Mouse (Mus musculus) olfactory bulb, adult 2 months (tissue): Measurements from ENCODE around the gene Dync1li2. TPM values are rescaled to one million over a fixed set of nuclear protein-coding genes. Genes with fewer than 3 reads are reported as not detected.

ENCODE experiments used
- H3K27ac ChIP-seq: fragments of 200-500 bp; 2 replicates; pipeline ENCODE4 v1.5.1; 2012; ENCODE audit warnings: low read depth, low read length; ENCODE audit not compliant: insufficient read depth
- H3K4me1 ChIP-seq: fragments of 200-500 bp; 2 replicates; pipeline ENCODE4 v1.6.1; 2012; ENCODE audit warnings: low read length; ENCODE audit not compliant: control insufficient read depth, insufficient read depth
- H3K4me3 ChIP-seq: fragments of 200-500 bp; 2 replicates; pipeline ENCODE4 v1.5.1; 2012; ENCODE audit warnings: mild to moderate bottlenecking, low read depth, low read length, moderate library complexity; ENCODE audit not compliant: insufficient read depth
- CTCF ChIP-seq: fragments of 200-500 bp; IDR thresholded peaks from 2 replicates; pipeline ENCODE4 v1.5.1; 2012; ENCODE audit warnings: low read depth, mild to moderate bottlenecking, low read length, moderate library complexity; ENCODE audit not compliant: insufficient read depth
- POLR2A ChIP-seq: fragments of 200-500 bp; IDR thresholded peaks from 2 replicates; pipeline ENCODE4 v1.6.1; 2012; ENCODE audit warnings: mild to moderate bottlenecking, low read depth, low read length, moderate library complexity; ENCODE audit not compliant: insufficient read depth
- WGBS: fragments of 180-500 bp; shearing (Covaris S2); methylation state at CpG from one replicate; pipeline ENCODE4 v1.1.7; 2018; 5-methylcytosine and 5-hydroxymethylcytosine counted together
- polyA plus RNA-seq: library from polyadenylated mRNA; stranded (reverse); fragments of >200 nt; gene quantifications from 2 replicates; pipeline ENCODE4 v1.2.4, GENCODE M21; 2012; ENCODE audit warnings: low replicate concordance; ENCODE audit not compliant: missing spikeins, insufficient read depth, insufficient read length

Dync1li2 gene
- polyA plus RNA-seq, 1 experiment, result 65.6 TPM

DNA sequence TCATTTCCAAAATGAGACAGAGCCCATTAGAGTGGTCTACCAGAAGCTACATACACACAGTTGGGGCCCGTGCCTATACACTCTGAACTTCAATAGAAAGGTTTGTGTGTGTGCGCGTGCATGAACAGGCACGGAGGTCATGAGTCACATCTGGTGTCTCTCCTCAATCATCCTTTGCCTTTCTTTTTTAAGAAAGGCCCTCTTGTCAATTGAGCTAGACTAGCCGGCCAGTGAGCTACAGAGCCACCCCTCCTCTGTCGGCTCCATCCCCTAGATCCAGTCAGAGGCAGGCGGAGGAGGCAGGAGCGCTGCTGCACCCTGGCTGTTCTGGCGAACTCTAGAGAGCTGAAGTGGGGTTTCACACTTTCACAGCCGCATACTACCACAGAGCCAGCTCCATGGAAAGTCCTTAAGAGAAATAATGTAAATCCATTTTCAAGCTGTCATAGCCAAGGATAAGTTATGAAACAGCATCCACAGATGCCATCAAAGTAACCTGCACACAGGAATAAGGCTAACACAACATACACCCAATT, 63.5 kb downstream of the Dync1li2 start:
- TF ChIP-seq CTCF (no peak), POLR2A (no peak)
- Histone ChIP-seq H3K4me1 (peaks cover 31% of the 10 kb centered on the region), H3K27ac (no peak overlapping the region), H3K4me3 (no peak overlapping the region)
- WGBS, result 80% methylated on average over 10 of the region's 10 CpGs

DNA sequence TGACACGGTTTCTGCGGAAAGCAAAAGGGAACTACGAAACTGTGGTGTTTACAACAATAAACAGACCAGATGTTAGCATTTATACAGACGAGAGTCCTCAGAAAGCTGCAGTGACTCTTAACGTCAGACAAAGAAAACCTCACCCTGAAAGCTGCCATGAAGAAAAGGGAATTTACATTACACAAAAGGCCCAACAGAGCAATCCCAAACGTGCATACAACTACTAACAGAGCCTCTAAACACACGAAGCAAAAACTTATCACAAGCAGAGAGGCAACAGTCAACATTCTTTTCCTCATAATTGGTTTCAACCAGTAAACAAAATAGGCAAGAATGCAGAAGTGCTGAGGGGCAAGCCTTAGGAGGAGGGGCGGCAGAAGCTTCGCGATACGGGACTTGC, 66.2 kb downstream of the Dync1li2 start:
- Histone ChIP-seq H3K4me1 (peaks cover 31% of the 10 kb centered on the region), H3K4me3 (no peak overlapping the region), H3K27ac (no peak overlapping the region)
- 66% methylated on average over 11 of the region's 11 CpGs for whole genome bisulfite sequencing
- no peak for TF ChIP-seq POLR2A

DNA sequence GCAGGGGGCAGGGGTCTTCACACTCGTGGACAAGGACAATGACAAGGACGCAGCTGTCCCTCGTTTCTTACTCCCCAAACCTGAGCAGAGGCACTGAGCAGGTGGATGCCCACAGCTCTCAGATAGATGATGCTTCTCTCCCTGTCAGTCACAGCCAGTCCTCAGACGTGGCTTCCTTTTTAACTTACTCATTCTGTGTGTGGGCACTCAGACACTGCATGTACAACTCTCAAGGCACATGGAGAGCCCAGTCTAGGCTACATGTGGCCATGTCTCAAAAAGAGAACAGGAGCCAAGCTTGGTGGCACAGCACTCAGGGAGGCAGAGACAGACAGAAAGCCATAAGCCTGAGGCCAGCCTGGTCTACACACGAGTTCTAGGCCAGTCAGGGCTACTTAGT, 66.9 kb downstream of the Dync1li2 start:
- H3K4me3 ChIP-seq, result no peak overlapping the region
- peaks cover 33% of the 10 kb centered on the region for H3K4me1 ChIP-seq
- 67% methylated on average over 5 of the region's 5 CpGs for WGBS
- no peak overlapping the region for H3K27ac ChIP-seq
- TF ChIP-seq CTCF, result no peak
- TF ChIP-seq POLR2A, result no peak

DNA sequence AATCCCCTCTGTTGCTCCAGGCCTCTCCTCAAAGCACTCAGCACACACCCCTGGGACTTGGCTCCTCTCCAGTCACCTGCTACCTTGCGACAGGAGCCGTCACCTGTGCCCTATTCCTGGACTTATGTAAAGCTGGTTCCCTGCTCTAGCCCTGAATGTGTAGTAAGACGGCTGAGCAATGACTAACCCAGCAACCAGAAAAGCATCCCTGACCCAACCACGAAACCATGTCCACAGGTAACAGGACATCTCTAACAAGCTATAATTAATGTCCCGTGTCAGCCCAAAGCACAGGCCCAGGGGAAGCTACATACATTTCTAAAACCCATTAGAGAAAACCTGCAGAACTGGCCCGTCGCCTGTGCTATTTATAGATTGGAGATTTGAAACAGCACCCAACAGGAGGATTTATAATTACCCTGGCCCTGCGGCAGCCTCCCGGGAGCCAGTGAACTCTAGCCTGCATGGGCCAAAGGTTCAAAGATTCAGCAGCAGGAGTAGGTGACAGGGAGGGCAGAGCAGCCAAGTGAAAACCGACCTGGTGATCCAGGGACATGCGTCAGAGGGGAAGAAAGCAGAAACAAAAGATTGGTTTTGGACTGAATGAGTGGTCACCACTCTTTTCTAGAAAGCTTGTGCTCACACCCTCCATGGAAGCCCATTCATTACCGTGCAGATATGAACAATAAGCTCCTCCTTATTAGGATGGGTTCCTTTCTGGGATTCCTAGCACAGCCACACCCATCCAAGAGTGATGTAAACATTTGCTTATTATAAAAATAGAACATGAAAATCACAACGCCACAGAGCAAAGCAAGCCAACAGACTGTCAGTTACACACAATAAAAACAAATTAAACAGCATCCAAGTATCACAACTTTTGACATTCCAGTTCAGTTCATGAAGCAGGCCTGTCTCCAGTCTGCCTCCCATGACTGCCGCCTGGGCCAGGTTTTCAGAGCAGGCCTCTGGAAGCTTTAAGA, 67.7 kb downstream of the Dync1li2 start:
- Histone ChIP-seq H3K27ac (no peak overlapping the region), H3K4me3 (no peak overlapping the region), H3K4me1 (peaks cover 27% of the 10 kb centered on the region)
- 48% methylated on average over 14 of the region's 14 CpGs for WGBS
- no peak for TF ChIP-seq CTCF
- no peak for TF ChIP-seq POLR2A

DNA sequence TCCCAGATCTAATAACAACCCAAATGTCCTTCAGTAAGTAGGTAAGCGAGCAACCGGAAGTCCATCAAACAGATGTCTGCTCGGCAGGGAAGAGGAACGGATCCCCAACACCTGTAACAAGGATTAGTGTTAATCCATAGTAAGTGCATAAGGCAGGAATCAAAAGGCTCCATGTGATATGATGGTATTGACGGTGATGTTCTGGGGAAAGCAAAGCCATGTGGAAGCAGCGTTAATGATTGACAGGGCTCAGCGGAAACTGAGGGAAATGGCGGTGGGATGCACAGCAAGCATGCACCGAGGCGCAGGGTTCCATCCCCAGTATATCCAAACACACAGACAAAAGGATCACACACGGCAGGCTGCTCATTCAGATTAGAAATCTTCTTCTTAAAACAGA, 68.6 kb downstream of the Dync1li2 start:
- H3K4me1 ChIP-seq, result peaks cover 29% of the 10 kb centered on the region
- H3K4me3 ChIP-seq, result no peak overlapping the region
- TF ChIP-seq CTCF (no peak), POLR2A (no peak)
- H3K27ac ChIP-seq, result no peak overlapping the region
- WGBS, result 86% methylated on average over 11 of the region's 11 CpGs

DNA sequence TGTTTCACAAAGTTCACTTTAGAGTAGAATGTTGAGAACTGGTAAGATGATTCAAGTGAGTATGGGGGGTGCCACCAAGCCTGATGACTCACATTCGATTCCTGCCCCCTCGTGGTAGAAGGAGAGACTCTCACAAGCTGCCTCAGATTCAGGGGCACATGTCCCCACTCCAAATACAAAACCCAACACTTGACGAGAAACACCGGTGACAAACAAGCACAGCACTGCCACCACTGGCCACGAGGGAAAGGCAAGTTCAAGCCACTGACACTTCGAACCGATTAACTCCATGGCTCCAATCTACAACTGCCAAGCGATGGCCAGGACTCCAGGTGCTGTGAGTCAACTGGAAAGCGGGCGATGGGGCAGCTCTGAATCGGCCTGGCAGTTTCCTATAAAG, 69.1 kb downstream of the Dync1li2 start:
- H3K4me3 ChIP-seq, result no peak overlapping the region

DNA sequence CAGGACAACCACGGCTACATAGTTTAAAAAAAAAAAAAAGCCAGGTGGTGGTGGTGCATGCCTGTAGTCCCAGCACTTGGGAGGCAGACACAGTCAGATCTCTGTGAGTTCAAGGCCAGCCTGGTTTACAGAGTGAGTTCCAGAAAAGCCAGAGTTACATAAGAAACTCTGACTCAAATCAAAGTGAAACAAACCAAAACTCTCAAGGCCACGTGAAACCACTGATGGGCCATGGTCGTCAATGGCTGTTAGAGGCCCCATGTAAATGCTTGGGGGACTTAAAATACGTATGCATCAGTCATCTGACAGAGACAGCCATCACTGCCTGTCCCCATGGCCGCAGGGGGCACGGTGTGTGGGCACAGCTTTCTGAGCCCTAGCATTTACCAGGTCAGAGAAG, 71.7 kb downstream of the Dync1li2 start:
- Histone ChIP-seq H3K4me1 (peaks cover 33% of the 10 kb centered on the region), H3K4me3 (no peak overlapping the region), H3K27ac (no peak overlapping the region)
- WGBS, result 90% methylated on average over 6 of the region's 6 CpGs
- TF ChIP-seq CTCF, result no peak
- no peak for TF ChIP-seq POLR2A

More for the DNA sequence above, 69.1 kb downstream of the Dync1li2 start:
- TF ChIP-seq CTCF (no peak), POLR2A (no peak)
- 66% methylated on average over 11 of the region's 11 CpGs for WGBS
- H3K27ac ChIP-seq, result no peak overlapping the region
- H3K4me1 ChIP-seq, result peaks cover 29% of the 10 kb centered on the region

DNA sequence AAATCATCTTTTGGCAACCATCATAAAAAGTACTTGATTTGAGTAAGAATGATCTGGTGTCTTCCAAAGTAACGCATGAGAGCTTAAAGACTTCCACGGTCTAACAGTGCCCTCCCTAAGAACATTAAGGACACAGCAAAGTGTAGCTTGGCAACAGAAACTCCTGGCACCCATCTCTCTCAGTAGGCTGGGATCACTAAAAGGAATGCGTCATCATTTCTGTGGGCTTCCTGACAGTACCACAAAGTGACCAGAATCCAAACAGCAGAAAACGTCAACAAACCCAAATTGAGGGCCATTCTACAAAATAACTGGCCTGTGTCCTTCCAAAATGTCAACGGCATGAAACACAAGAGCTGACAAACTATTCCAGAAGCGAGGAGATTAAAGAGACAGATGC, 72.8 kb downstream of the Dync1li2 start:
- peaks cover 25% of the 10 kb centered on the region for H3K4me1 ChIP-seq
- H3K4me3 ChIP-seq, result no peak overlapping the region
- no peak overlapping the region for H3K27ac ChIP-seq
- no peak for TF ChIP-seq POLR2A
- TF ChIP-seq CTCF, result no peak
- 48% methylated on average over 6 of the region's 6 CpGs for WGBS

DNA sequence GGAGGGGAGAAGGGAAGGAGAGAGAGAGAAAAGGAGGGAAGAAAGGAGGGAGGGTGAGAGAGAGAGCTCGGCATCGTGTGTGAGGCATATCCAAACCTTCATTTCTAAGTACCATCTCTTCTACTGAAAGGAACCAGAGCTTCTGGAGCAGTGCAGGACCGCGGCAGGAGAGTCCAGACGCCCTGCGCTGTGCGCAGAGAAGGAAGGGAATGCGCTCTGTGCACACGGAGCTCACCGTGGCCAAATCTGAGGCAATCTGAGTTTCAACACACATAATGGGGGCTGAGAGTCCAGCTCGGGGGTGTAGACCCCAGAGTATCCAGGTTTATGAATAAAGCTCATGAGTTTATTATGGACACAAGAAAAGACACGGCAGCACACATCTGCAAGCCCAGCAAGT, 73.3 kb downstream of the Dync1li2 start:
- H3K4me3 ChIP-seq, result no peak overlapping the region
- WGBS, result 42% methylated on average over 12 of the region's 12 CpGs
- no peak overlapping the region for H3K27ac ChIP-seq

More for the DNA sequence above, 73.3 kb downstream of the Dync1li2 start:
- no peak for TF ChIP-seq CTCF
- no peak for TF ChIP-seq POLR2A
- peaks cover 22% of the 10 kb centered on the region for H3K4me1 ChIP-seq

Other genes with a start within 250 kb of the Dync1li2 start
- not detected in 2 replicates for gene Tk2, start 194.5 kb downstream of the Dync1li2 start, polyA plus RNA-seq
- not detected in 2 replicates for gene Cklf, start 192.2 kb downstream of the Dync1li2 start, polyA plus RNA-seq
- not detected in 2 replicates for gene Cmtm2a, start 149.9 kb downstream of the Dync1li2 start, polyA plus RNA-seq
- not detected in 2 replicates for gene Gm45711, start 133.0 kb downstream of the Dync1li2 start, polyA plus RNA-seq
- gene Cmtm1, start 132.9 kb downstream of the Dync1li2 start, polyA plus RNA-seq, result not detected in 2 replicates
- not detected in 2 replicates for gene Gm11020, start 121.5 kb downstream of the Dync1li2 start, polyA plus RNA-seq
- gene Cmtm2b, start 120.8 kb downstream of the Dync1li2 start, polyA plus RNA-seq, result not detected in 2 replicates
- gene Cmtm3, start 103.6 kb downstream of the Dync1li2 start, polyA plus RNA-seq, result not detected in 2 replicates
- not detected in 2 replicates for gene Cmtm4, start 47.2 kb downstream of the Dync1li2 start, polyA plus RNA-seq
- not detected in 2 replicates for gene Terb1, start 66.9 kb upstream of the Dync1li2 start, polyA plus RNA-seq
- gene Nae1, start 91.6 kb upstream of the Dync1li2 start, polyA plus RNA-seq, result not detected in 2 replicates
- gene Car7, start 91.6 kb upstream of the Dync1li2 start, polyA plus RNA-seq, result not detected in 2 replicates
- gene Pdp2, start 148.4 kb upstream of the Dync1li2 start, polyA plus RNA-seq, result not detected in 2 replicates
- not detected in 2 replicates for gene Cdh16, start 181.3 kb upstream of the Dync1li2 start, polyA plus RNA-seq
- gene Rrad, start 188.3 kb upstream of the Dync1li2 start, polyA plus RNA-seq, result not detected in 2 replicates
- not detected in 2 replicates for gene Ciao2b, start 198.9 kb upstream of the Dync1li2 start, polyA plus RNA-seq